In the genomic region with DNA sequence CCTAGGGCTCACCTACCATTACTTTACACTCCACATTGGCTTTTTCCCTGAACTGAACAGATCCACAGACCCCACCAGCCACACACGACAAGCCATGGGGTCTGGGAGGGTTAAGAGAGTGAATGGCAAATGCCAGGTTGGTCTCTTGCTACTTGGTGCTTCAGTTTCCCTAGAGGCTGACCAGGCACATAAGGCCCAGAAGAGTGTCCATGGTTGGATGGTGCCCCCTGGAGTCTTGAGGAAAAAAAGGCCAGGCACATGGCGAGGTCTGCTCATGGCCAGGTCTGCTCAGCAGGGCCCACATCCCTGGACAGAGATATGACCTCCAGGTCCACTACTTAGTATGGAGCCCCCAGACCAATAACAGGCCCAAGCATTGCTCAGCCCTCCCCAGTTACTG, we compare ENCODE assay signal across 9 mouse cellular contexts. TPM values are rescaled to one million over a fixed set of nuclear protein-coding genes. Genes with fewer than 3 reads are reported as not detected.
A peak's percentile ranks its signal among the peaks of the same experiment; 100 is the strongest.
DNase-seq lines count a peak whose midpoint lies in the region; ATAC-seq and TF ChIP-seq lines count a peak whose summit lies in the region.
"Had no signal": no experiment of that assay in that cellular context is flagged by ENCODE, and none has a peak within 500 bp of the region (broad histone marks: within the 10 kb centered on the region; RNA-seq: fewer than 3 reads in every experiment).

No protein-coding gene starts in this region.

- intact Hi-C loops in heart, postnatal 36 days (cut with DNase I): loop anchor here (1.0 to 2.0 kb wide), 2 partner anchors 57 to 163 kb away; no protein-coding TSS in a partner anchor

- H3K9ac ChIP-seq in forebrain, postnatal 0 days: no peak overlapping the region
- H3K9ac ChIP-seq in forebrain, embryonic 14.5 days (ENCODE audit: low read length): no peak overlapping the region

- DNase-seq in cerebellum, adult 2 months: peak; percentile 53 to 59
- DNase-seq in cerebellum, postnatal 10 days: no peak
- no peak for DNase-seq in testis, postnatal 14 days (ENCODE audit: low spot score)
- peak; percentile 61 to 66 for DNase-seq in heart, postnatal 36 days
- peak; percentile 85 for DNase-seq in skeletal muscle tissue, adult 2 months (ENCODE audit: low read depth, low spot score)
- DNase-seq in forebrain, postnatal 0 days: no peak
- DNase-seq in forebrain, embryonic 14.5 days (ENCODE audit: low spot score): no peak

- H3K27ac ChIP-seq in cerebellum, adult 2 months (ENCODE audit: insufficient read depth, low read length): no peak overlapping the region
- H3K27ac ChIP-seq in testis, adult 2 months (ENCODE audit: control insufficient read depth, insufficient read depth, low read depth, low read length): no peak overlapping the region
- no peak overlapping the region for H3K27ac ChIP-seq in forebrain, postnatal 0 days (ENCODE audit: low read depth, low read length)
- H3K27ac ChIP-seq in forebrain, embryonic 14.5 days (ENCODE audit: low read depth, low read length): no peak overlapping the region

- 84% methylated on average over 2 of the region's 2 CpGs for WGBS in cerebellum, adult 2 months
- WGBS in forebrain, postnatal 0 days: 89% methylated on average over 2 of the region's 2 CpGs
- WGBS in forebrain, embryonic 14.5 days: 90% methylated on average over 2 of the region's 2 CpGs

- no peak for ATAC-seq in forebrain, postnatal 0 days
- no peak for ATAC-seq in forebrain, embryonic 14.5 days

- H3K36me3 ChIP-seq in testis, adult 2 months (ENCODE audit: control insufficient read depth, insufficient read depth, low read length): no peaks in the 10 kb centered on the region
- no peaks in the 10 kb centered on the region for H3K36me3 ChIP-seq in forebrain, postnatal 0 days (ENCODE audit: insufficient read depth)
- no peaks in the 10 kb centered on the region for H3K36me3 ChIP-seq in forebrain, embryonic 14.5 days (ENCODE audit: control insufficient read depth, insufficient read depth, low read length)

- peak; percentile 74 for TF ChIP-seq CTCF in cerebellum, adult 2 months (IDR thresholded peaks at IDR 0.05; ENCODE audit: borderline replicate concordance, insufficient read depth, low read depth, low read length)
- peak; percentile 43; the same call in 1 of the 2 replicates for TF ChIP-seq CTCF in testis, adult 2 months (IDR thresholded peaks at IDR 0.05; ENCODE audit: control insufficient read depth, insufficient read depth, insufficient replicate concordance, low read depth, low read length)
- no peak; the same call in 1 of the 2 replicates for TF ChIP-seq CTCF in forebrain, postnatal 0 days (IDR thresholded peaks at IDR 0.05; ENCODE audit: low read depth)

- no peak for TF ChIP-seq POLR2A in cerebellum, adult 2 months (IDR thresholded peaks at IDR 0.05; ENCODE audit: borderline replicate concordance, insufficient read depth, low read length)
- TF ChIP-seq POLR2A in testis, adult 2 months (IDR thresholded peaks at IDR 0.05; ENCODE audit: control insufficient read depth, low read depth, low read length): no peak

- H3K9me3 ChIP-seq in forebrain, postnatal 0 days (ENCODE audit: low read length): no peaks in the 10 kb centered on the region
- no peaks in the 10 kb centered on the region for H3K9me3 ChIP-seq in forebrain, embryonic 14.5 days (replicated peaks; ENCODE audit: control insufficient read depth, low read length)

- no peaks in the 10 kb centered on the region for H3K27me3 ChIP-seq in cerebellum, adult 2 months (ENCODE audit: control insufficient read depth, insufficient read depth, low read length)
- no peaks in the 10 kb centered on the region for H3K27me3 ChIP-seq in testis, adult 2 months (ENCODE audit: control insufficient read depth, insufficient read depth, low read length)
- no peaks in the 10 kb centered on the region for H3K27me3 ChIP-seq in forebrain, postnatal 0 days (ENCODE audit: insufficient read depth, low read length)
- H3K27me3 ChIP-seq in forebrain, embryonic 14.5 days (replicated peaks; ENCODE audit: control insufficient read depth, insufficient read depth, low read length): no peaks in the 10 kb centered on the region

- H3K4me2 ChIP-seq in forebrain, postnatal 0 days (ENCODE audit: low read depth): no peak overlapping the region
- H3K4me2 ChIP-seq in forebrain, embryonic 14.5 days (ENCODE audit: low read length): no peak overlapping the region

- no peaks in the 10 kb centered on the region for H3K4me1 ChIP-seq in cerebellum, adult 2 months (ENCODE audit: control insufficient read depth, insufficient read depth, low read length)
- H3K4me1 ChIP-seq in testis, adult 2 months (ENCODE audit: control insufficient read depth, insufficient read depth, low read length): no peaks in the 10 kb centered on the region
- no peaks in the 10 kb centered on the region for H3K4me1 ChIP-seq in forebrain, postnatal 0 days (ENCODE audit: insufficient read depth)
- H3K4me1 ChIP-seq in forebrain, embryonic 14.5 days (ENCODE audit: control insufficient read depth, insufficient read depth, low read length): no peaks in the 10 kb centered on the region

- no peak overlapping the region for H3K4me3 ChIP-seq in cerebellum, adult 2 months (replicated peaks; ENCODE audit: insufficient read depth, low read depth, low read length)
- no peak overlapping the region for H3K4me3 ChIP-seq in testis, adult 2 months (ENCODE audit: control insufficient read depth, low read depth, low read length)
- H3K4me3 ChIP-seq in forebrain, postnatal 0 days (ENCODE audit: low read depth, low read length): no peak overlapping the region
- no peak overlapping the region for H3K4me3 ChIP-seq in forebrain, embryonic 14.5 days (ENCODE audit: low read depth, low read length)

RNA-seq across cellular contexts. Expression of gene Tnnt3, which starts 0.9 kb away (rescaled TPM):
- 0.39 and 0.65 TPM in 2 replicates for polyA plus RNA-seq in cerebellum, adult 2 months (2012; rRNA removed)
- polyA plus RNA-seq in testis, adult 2 months (2012; rRNA removed): not detected in 2 replicates
- total RNA-seq in heart, postnatal 36 days (2021): under 1 TPM; 0.61 to 0.68 TPM
- total RNA-seq in forebrain, postnatal 0 days (2014; rRNA removed): 1.2 and 1.6 TPM in 2 replicates
- polyA plus RNA-seq in forebrain, postnatal 0 days (2015; fragmentation: Nextera tagmentation; extraction: Ambion mirVana): 1.2 and 1.4 TPM in 2 replicates
- 0.42 and 0.53 TPM in 2 replicates for polyA plus RNA-seq in forebrain, embryonic 14.5 days (2014; fragmentation: Nextera tagmentation; extraction: Ambion mirVana)
- total RNA-seq: left cerebral cortex, postnatal 36 days had no signal

RNA-seq across cellular contexts. Expression of gene Mrpl23, which starts 34.7 kb away (rescaled TPM):
- 81.9 and 87.2 TPM in 2 replicates for polyA plus RNA-seq in cerebellum, adult 2 months (2012; rRNA removed)
- polyA plus RNA-seq in testis, adult 2 months (2012; rRNA removed): 4.5 and 5.9 TPM in 2 replicates
- 10 to 100 TPM; 12.8 to 13.1 TPM for total RNA-seq in heart, postnatal 36 days (2021)
- total RNA-seq in forebrain, postnatal 0 days (2014; rRNA removed): 44.8 and 73.5 TPM in 2 replicates
- polyA plus RNA-seq in forebrain, postnatal 0 days (2015; fragmentation: Nextera tagmentation; extraction: Ambion mirVana): 25.5 and 27.9 TPM in 2 replicates
- 21.7 and 28.7 TPM in 2 replicates for polyA plus RNA-seq in forebrain, embryonic 14.5 days (2014; fragmentation: Nextera tagmentation; extraction: Ambion mirVana)

RNA-seq across cellular contexts. Expression of gene Lsp1, which starts 37.2 kb away (rescaled TPM):
- polyA plus RNA-seq in cerebellum, adult 2 months (2012; rRNA removed): 4.2 and 5.9 TPM in 2 replicates
- 2.4 and 5.9 TPM in 2 replicates for polyA plus RNA-seq in testis, adult 2 months (2012; rRNA removed)
- total RNA-seq in heart, postnatal 36 days (2021): 10 to 100 TPM; 31.7 to 40.4 TPM
- 5.7 and 7.9 TPM in 2 replicates for total RNA-seq in forebrain, postnatal 0 days (2014; rRNA removed)
- 5.5 and 6.4 TPM in 2 replicates for polyA plus RNA-seq in forebrain, postnatal 0 days (2015; fragmentation: Nextera tagmentation; extraction: Ambion mirVana)
- 5.8 and 5.9 TPM in 2 replicates for polyA plus RNA-seq in forebrain, embryonic 14.5 days (2014; fragmentation: Nextera tagmentation; extraction: Ambion mirVana)

RNA-seq across cellular contexts. Expression of gene Tnni2, which starts 56.2 kb away (rescaled TPM):
- polyA plus RNA-seq in cerebellum, adult 2 months (2012; rRNA removed): 0.52 TPM in 1 of 2 replicates, not detected in the other
- 0.31 TPM in 1 of 2 replicates, not detected in the other for polyA plus RNA-seq in testis, adult 2 months (2012; rRNA removed)
- 1 to 10 TPM; 1.6 to 3.4 TPM for total RNA-seq in heart, postnatal 36 days (2021)
- 0.33 and 2.8 TPM in 2 replicates for total RNA-seq in forebrain, postnatal 0 days (2014; rRNA removed)
- 0.21 and 1.5 TPM in 2 replicates for polyA plus RNA-seq in forebrain, postnatal 0 days (2015; fragmentation: Nextera tagmentation; extraction: Ambion mirVana)
- 0.67 and 0.82 TPM in 2 replicates for polyA plus RNA-seq in forebrain, embryonic 14.5 days (2014; fragmentation: Nextera tagmentation; extraction: Ambion mirVana)

Comparison
In these comparisons a context has a peak if more than half of its experiments do, and no peak if none do; other contexts are left out.
1. DNase-seq: peak in cerebellum, adult 2 months (2 of 2), heart, postnatal 36 days (2 of 2) and skeletal muscle tissue, adult 2 months (single experiment); none in cerebellum, postnatal 10 days (0 of 2), testis, postnatal 14 days (single experiment), forebrain, postnatal 0 days (single experiment) and forebrain, embryonic 14.5 days (single experiment).